23 mouse cellular contexts compared by ENCODE assay signal in genomic region chr15:100684450-100684849, GRCm38 (mm10). TPM values are rescaled to one million over a fixed set of nuclear protein-coding genes. Genes with fewer than 3 reads are reported as not detected.
DNase-seq lines count a peak whose midpoint lies in the region; ATAC-seq and TF ChIP-seq lines count a peak whose summit lies in the region.
"Had no signal": no experiment of that assay in that cellular context is flagged by ENCODE, and none has a peak within 500 bp of the region (broad histone marks: within the 10 kb centered on the region; RNA-seq: fewer than 3 reads in every experiment).

No protein-coding gene starts in this region.

- no peaks in the 10 kb centered on the region for H3K36me3 ChIP-seq in heart, embryonic 15.5 days
- no peaks in the 10 kb centered on the region for H3K36me3 ChIP-seq in heart, embryonic 11.5 days (ENCODE audit: control insufficient read depth, insufficient read depth, low read length)
- H3K36me3 ChIP-seq in lung, embryonic 16.5 days (ENCODE audit: control insufficient read depth, insufficient read depth, low read length), result no peaks in the 10 kb centered on the region
- no peaks in the 10 kb centered on the region for H3K36me3 ChIP-seq in liver, embryonic 12.5 days
- no peaks in the 10 kb centered on the region for H3K36me3 ChIP-seq in stomach, embryonic 15.5 days
- H3K36me3 ChIP-seq: embryonic facial prominence, embryonic 12.5 days; hindbrain, embryonic 12.5 days; limb, embryonic 13.5 days had no signal

- TF ChIP-seq POLR2A in lung, adult 2 months (IDR thresholded peaks at IDR 0.05; ENCODE audit: borderline replicate concordance, extremely low read depth, low read depth, low read length), result no peak

- no peak overlapping the region for H3K4me3 ChIP-seq in heart, embryonic 15.5 days
- no peak overlapping the region for H3K4me3 ChIP-seq in heart, embryonic 11.5 days (ENCODE audit: low read depth, low read length)
- H3K4me3 ChIP-seq in lung, embryonic 16.5 days (ENCODE audit: low read length), result no peak overlapping the region
- H3K4me3 ChIP-seq in lung, adult 2 months (replicated peaks; ENCODE audit: extremely low read depth, low read depth, low read length), result no peak overlapping the region
- H3K4me3 ChIP-seq in liver, embryonic 12.5 days, result no peak overlapping the region
- no peak overlapping the region for H3K4me3 ChIP-seq in stomach, embryonic 15.5 days (replicated peaks)
- H3K4me3 ChIP-seq: embryonic facial prominence, embryonic 12.5 days; forebrain, embryonic 13.5 days; hindbrain, embryonic 12.5 days; limb, embryonic 13.5 days had no signal

- H3K9me3 ChIP-seq in heart, embryonic 15.5 days (replicated peaks), result no peaks in the 10 kb centered on the region
- H3K9me3 ChIP-seq in heart, embryonic 11.5 days (replicated peaks; ENCODE audit: control insufficient read depth, low read length), result no peaks in the 10 kb centered on the region
- no peaks in the 10 kb centered on the region for H3K9me3 ChIP-seq in lung, embryonic 16.5 days (ENCODE audit: control insufficient read depth, low read length)
- no peaks in the 10 kb centered on the region for H3K9me3 ChIP-seq in liver, embryonic 12.5 days (replicated peaks)
- no peaks in the 10 kb centered on the region for H3K9me3 ChIP-seq in stomach, embryonic 15.5 days
- H3K9me3 ChIP-seq: embryonic facial prominence, embryonic 12.5 days; forebrain, embryonic 13.5 days; hindbrain, embryonic 12.5 days; limb, embryonic 13.5 days had no signal

- peak; percentile 59 for ATAC-seq in heart, embryonic 15.5 days (replicated peaks; ENCODE audit: insufficient number of reproducible peaks, insufficient read depth, low FRiP score, low read depth)
- no peak for ATAC-seq in heart, embryonic 11.5 days (replicated peaks; ENCODE audit: insufficient number of reproducible peaks, low FRiP score, low TSS enrichment)
- ATAC-seq in lung, embryonic 16.5 days (ENCODE audit: low read depth), result peak; percentile 75
- no peak for ATAC-seq in liver, embryonic 12.5 days
- peak; percentile 59 for ATAC-seq in stomach, embryonic 15.5 days (ENCODE audit: insufficient read depth, low FRiP score, low read depth)
- ATAC-seq: CD4-positive, CD25-positive, alpha-beta regulatory T cell, adult 4 months; forebrain, embryonic 13.5 days had no signal

- H3K4me2 ChIP-seq in heart, embryonic 15.5 days, result peak overlapping the region; percentile 25
- no peak overlapping the region for H3K4me2 ChIP-seq in heart, embryonic 11.5 days
- H3K4me2 ChIP-seq in lung, embryonic 16.5 days (ENCODE audit: low read depth, low read length), result 0 out of 2 replicates have a peak overlapping the region, but pooled peaks have one; percentile 16
- H3K4me2 ChIP-seq in liver, embryonic 12.5 days, result peak overlapping the region; percentile 46
- no peak overlapping the region for H3K4me2 ChIP-seq in stomach, embryonic 15.5 days
- H3K4me2 ChIP-seq: embryonic facial prominence, embryonic 12.5 days; forebrain, embryonic 13.5 days; hindbrain, embryonic 12.5 days; limb, embryonic 13.5 days; lung, embryonic 14.5 days; midbrain, embryonic 11.5 days had no signal

- H3K4me1 ChIP-seq in heart, embryonic 15.5 days (replicated peaks), result peaks cover 17% of the 10 kb centered on the region; the same call in 1 of the 2 replicates
- no peaks in the 10 kb centered on the region for H3K4me1 ChIP-seq in heart, embryonic 11.5 days (ENCODE audit: control insufficient read depth, insufficient read depth, low read length)
- peaks cover 3% of the 10 kb centered on the region; the same call in 1 of the 2 replicates for H3K4me1 ChIP-seq in lung, embryonic 16.5 days (replicated peaks; ENCODE audit: control insufficient read depth, insufficient read depth, low read length)
- H3K4me1 ChIP-seq in lung, adult 2 months (ENCODE audit: control insufficient read depth, insufficient read depth, low read length), result no peaks in the 10 kb centered on the region
- H3K4me1 ChIP-seq in liver, embryonic 12.5 days, result peaks cover 71% of the 10 kb centered on the region
- H3K4me1 ChIP-seq in stomach, embryonic 15.5 days, result peaks cover 11% of the 10 kb centered on the region
- H3K4me1 ChIP-seq: forebrain, embryonic 13.5 days; hindbrain, embryonic 12.5 days had no signal

- no peak for DNase-seq in lung, adult 2 months
- DNase-seq in c-Kit-positive CD71-positive TER-119-positive erythroid progenitor cells, embryonic 14.5 days (ENCODE audit: low spot score), result no peak
- no peak for DNase-seq in right cerebral cortex, adult 18-20 months
- DNase-seq: adrenal gland, postnatal 10 days; cerebellum, adult 2 months; cerebellum, postnatal 25 days; gastrocnemius, postnatal 10 days; heart, postnatal 14 days; kidney, adult 18-20 months; kidney, postnatal 4 days; lung, embryonic 14.5 days; thymus, postnatal 36 days had no signal

- no peak overlapping the region for H3K27ac ChIP-seq in heart, embryonic 15.5 days
- H3K27ac ChIP-seq in heart, embryonic 11.5 days (ENCODE audit: low read depth, low read length), result no peak overlapping the region
- H3K27ac ChIP-seq in lung, embryonic 16.5 days (ENCODE audit: low read length), result no peak overlapping the region
- no peak overlapping the region for H3K27ac ChIP-seq in liver, embryonic 12.5 days
- H3K27ac ChIP-seq in stomach, embryonic 15.5 days, result no peak overlapping the region
- H3K27ac ChIP-seq: embryonic facial prominence, embryonic 12.5 days; forebrain, embryonic 13.5 days; hindbrain, embryonic 12.5 days; limb, embryonic 13.5 days had no signal

- no peak overlapping the region for H3K9ac ChIP-seq in heart, embryonic 15.5 days
- H3K9ac ChIP-seq in heart, embryonic 11.5 days (ENCODE audit: low read depth, low read length), result no peak overlapping the region
- no peak overlapping the region for H3K9ac ChIP-seq in lung, embryonic 16.5 days (ENCODE audit: low read length)
- H3K9ac ChIP-seq in liver, embryonic 12.5 days, result peak overlapping the region; percentile 4; the same call in 1 of the 2 replicates
- H3K9ac ChIP-seq in stomach, embryonic 15.5 days, result no peak overlapping the region
- H3K9ac ChIP-seq: embryonic facial prominence, embryonic 12.5 days; forebrain, embryonic 13.5 days; hindbrain, embryonic 12.5 days; limb, embryonic 13.5 days; lung, embryonic 14.5 days had no signal

- TF ChIP-seq CTCF in lung, adult 2 months (IDR thresholded peaks at IDR 0.05; ENCODE audit: insufficient read depth, low read length), result no peak

- 45% methylated on average over 10 of the region's 10 CpGs for WGBS in heart, embryonic 15.5 days
- 50% methylated on average over 10 of the region's 10 CpGs for WGBS in heart, embryonic 11.5 days (ENCODE audit: insufficient replicate concordance)
- WGBS in lung, embryonic 16.5 days, result 29% methylated on average over 10 of the region's 10 CpGs
- WGBS in lung, adult 2 months, result 46% methylated on average over 10 of the region's 10 CpGs
- WGBS in liver, embryonic 12.5 days (ENCODE audit: insufficient replicate concordance), result 57% methylated on average over 10 of the region's 10 CpGs
- WGBS in stomach, embryonic 15.5 days, result 48% methylated on average over 10 of the region's 10 CpGs

- H3K27me3 ChIP-seq in heart, embryonic 15.5 days, result peaks cover 5% of the 10 kb centered on the region; the same call in 1 of the 2 replicates
- H3K27me3 ChIP-seq in heart, embryonic 11.5 days (ENCODE audit: control insufficient read depth, insufficient read depth, low read length), result 0 out of 2 replicates have a peak, but pooled peaks cover 4% of the 10 kb centered on the region
- peaks cover 2% of the 10 kb centered on the region for H3K27me3 ChIP-seq in lung, embryonic 16.5 days (ENCODE audit: control insufficient read depth, insufficient read depth, low read depth, low read length)
- H3K27me3 ChIP-seq in liver, embryonic 12.5 days (replicated peaks), result 0 out of 2 replicates have a peak, but pooled peaks cover 9% of the 10 kb centered on the region
- H3K27me3 ChIP-seq in stomach, embryonic 15.5 days (replicated peaks), result no peaks in the 10 kb centered on the region
- H3K27me3 ChIP-seq: embryonic facial prominence, embryonic 12.5 days had no signal

RNA-seq across cellular contexts. Expression of gene Cela1, which starts 3.3 kb away (rescaled TPM):
- polyA plus RNA-seq in heart, embryonic 15.5 days (2015; fragmentation: Nextera tagmentation; extraction: Ambion mirVana), result 1.4 and 2.2 TPM in 2 replicates
- 1.6 and 2.2 TPM in 2 replicates for polyA plus RNA-seq in heart, embryonic 11.5 days (2014; fragmentation: Nextera tagmentation; extraction: Ambion mirVana)
- polyA plus RNA-seq in lung, embryonic 16.5 days (2015; fragmentation: Nextera tagmentation; extraction: Ambion mirVana), result 4.2 and 9.6 TPM in 2 replicates
- polyA plus RNA-seq in lung, adult 2 months (2012; rRNA removed), result 4.7 and 17.3 TPM in 2 replicates
- 8.7 and 11.0 TPM in 2 replicates for polyA plus RNA-seq in liver, embryonic 12.5 days (2016; fragmentation: Nextera tagmentation; extraction: Ambion mirVana)
- polyA plus RNA-seq in stomach, embryonic 15.5 days (2015; fragmentation: Nextera tagmentation; extraction: Ambion mirVana), result 273 and 329 TPM in 2 replicates

RNA-seq across cellular contexts. Expression of gene Bin2, which starts 15.1 kb away (rescaled TPM):
- polyA plus RNA-seq in heart, embryonic 15.5 days (2015; fragmentation: Nextera tagmentation; extraction: Ambion mirVana), result 2.6 and 9.4 TPM in 2 replicates
- polyA plus RNA-seq in heart, embryonic 11.5 days (2014; fragmentation: Nextera tagmentation; extraction: Ambion mirVana), result 6.3 and 6.6 TPM in 2 replicates
- 4.6 and 6.3 TPM in 2 replicates for polyA plus RNA-seq in lung, embryonic 16.5 days (2015; fragmentation: Nextera tagmentation; extraction: Ambion mirVana)
- polyA plus RNA-seq in lung, adult 2 months (2012; rRNA removed), result 19.1 and 23.9 TPM in 2 replicates
- polyA plus RNA-seq in liver, embryonic 12.5 days (2016; fragmentation: Nextera tagmentation; extraction: Ambion mirVana), result 40.5 and 40.6 TPM in 2 replicates
- polyA plus RNA-seq in stomach, embryonic 15.5 days (2015; fragmentation: Nextera tagmentation; extraction: Ambion mirVana), result 7.1 TPM in 2 replicates

RNA-seq across cellular contexts. Expression of gene Galnt6, which starts 44.7 kb away (rescaled TPM):
- polyA plus RNA-seq in heart, embryonic 15.5 days (2015; fragmentation: Nextera tagmentation; extraction: Ambion mirVana), result 0.31 and 1.2 TPM in 2 replicates
- polyA plus RNA-seq in heart, embryonic 11.5 days (2014; fragmentation: Nextera tagmentation; extraction: Ambion mirVana), result 0.11 and 0.17 TPM in 2 replicates
- 0.67 and 1.3 TPM in 2 replicates for polyA plus RNA-seq in lung, embryonic 16.5 days (2015; fragmentation: Nextera tagmentation; extraction: Ambion mirVana)
- 3.8 and 4.0 TPM in 2 replicates for polyA plus RNA-seq in lung, adult 2 months (2012; rRNA removed)
- polyA plus RNA-seq in liver, embryonic 12.5 days (2016; fragmentation: Nextera tagmentation; extraction: Ambion mirVana), result 0.96 and 1.3 TPM in 2 replicates
- 4.0 and 4.4 TPM in 2 replicates for polyA plus RNA-seq in stomach, embryonic 15.5 days (2015; fragmentation: Nextera tagmentation; extraction: Ambion mirVana)

RNA-seq across cellular contexts. Expression of gene Smagp, which starts 47.7 kb away (rescaled TPM):
- 14.6 and 15.3 TPM in 2 replicates for polyA plus RNA-seq in heart, embryonic 15.5 days (2015; fragmentation: Nextera tagmentation; extraction: Ambion mirVana)
- 12.2 and 15.3 TPM in 2 replicates for polyA plus RNA-seq in heart, embryonic 11.5 days (2014; fragmentation: Nextera tagmentation; extraction: Ambion mirVana)
- polyA plus RNA-seq in lung, embryonic 16.5 days (2015; fragmentation: Nextera tagmentation; extraction: Ambion mirVana), result 20.5 and 22.1 TPM in 2 replicates
- 102 and 115 TPM in 2 replicates for polyA plus RNA-seq in lung, adult 2 months (2012; rRNA removed)
- polyA plus RNA-seq in liver, embryonic 12.5 days (2016; fragmentation: Nextera tagmentation; extraction: Ambion mirVana), result 10.5 and 11.4 TPM in 2 replicates
- 37.8 and 41.9 TPM in 2 replicates for polyA plus RNA-seq in stomach, embryonic 15.5 days (2015; fragmentation: Nextera tagmentation; extraction: Ambion mirVana)
- polyA plus RNA-seq: CD4-positive, CD25-positive, alpha-beta regulatory T cell, adult 4 months had no signal

Comparison
In these comparisons a context has a peak if more than half of its experiments do, and no peak if none do; other contexts are left out.
1. ATAC-seq: peak in heart, embryonic 15.5 days (single experiment), lung, embryonic 16.5 days (single experiment) and stomach, embryonic 15.5 days (single experiment); none in heart, embryonic 11.5 days (single experiment) and liver, embryonic 12.5 days (single experiment).
2. H3K4me2 ChIP-seq: peak in heart, embryonic 15.5 days (single experiment), lung, embryonic 16.5 days (single experiment) and liver, embryonic 12.5 days (single experiment); none in heart, embryonic 11.5 days (single experiment) and stomach, embryonic 15.5 days (single experiment).
3. RNA of gene Cela1, which starts 3.3 kb away (polyA plus RNA-seq): 273 to 329 TPM in stomach, embryonic 15.5 days; 8.7 to 11.0 TPM in liver, embryonic 12.5 days, 4.7 to 17.3 TPM in lung, adult 2 months, 4.2 to 9.6 TPM in lung, embryonic 16.5 days, 1.4 to 2.2 TPM in heart, embryonic 15.5 days and 1.6 to 2.2 TPM in heart, embryonic 11.5 days; every median in the first group is over 10 times any median in the second.